Mouse (Mus musculus) limb, embryonic 13.5 days (tissue): ENCODE measurements around the gene Ptgir. TPM values are rescaled to one million over a fixed set of nuclear protein-coding genes. Genes with fewer than 3 reads are reported as not detected.

ENCODE experiments used
- ATAC-seq: fragments of 200-750 bp; cut with Nextera tagmentation; 2 replicates; pipeline ENCODE4 v1.8.0; 2017; ENCODE audit warnings: low read depth, moderate number of reproducible peaks, moderate TSS enrichment; ENCODE audit not compliant: low FRiP score
- H3K27ac ChIP-seq: fragments of 300-500 bp; sonication (generic); 2 replicates; pipeline ENCODE4 v1.5.1; 2015; ENCODE audit warnings: inconsistent platforms, mild to moderate bottlenecking, moderate library complexity
- H3K27me3 ChIP-seq: fragments of 300-500 bp; sonication (generic); 2 replicates; pipeline ENCODE4 v1.6.1; 2015; ENCODE audit warnings: mild to moderate bottlenecking, inconsistent platforms
- H3K36me3 ChIP-seq: fragments of 300-500 bp; sonication (generic); 2 replicates; pipeline ENCODE4 v1.6.1; 2015; ENCODE audit warnings: inconsistent platforms, mild to moderate bottlenecking, moderate library complexity
- H3K4me1 ChIP-seq: fragments of 300-500 bp; sonication (generic); 2 replicates; pipeline ENCODE4 v1.6.1; 2015; ENCODE audit warnings: inconsistent platforms
- H3K4me2 ChIP-seq: fragments of 300-500 bp; sonication (generic); replicated peaks from 2 replicates; pipeline ENCODE4 v1.6.1; 2015; ENCODE audit warnings: inconsistent platforms, mild to moderate bottlenecking, moderate library complexity
- H3K4me3 ChIP-seq: fragments of 300-500 bp; sonication (generic); 2 replicates; pipeline ENCODE4 v1.5.1; 2015; ENCODE audit warnings: moderate library complexity, mild to moderate bottlenecking, inconsistent platforms
- H3K9ac ChIP-seq: fragments of 300-500 bp; sonication (generic); 2 replicates; pipeline ENCODE4 v1.6.1; 2015; ENCODE audit warnings: mild to moderate bottlenecking, inconsistent platforms
- H3K9me3 ChIP-seq: fragments of 300-500 bp; sonication (generic); 2 replicates; pipeline ENCODE4 v1.6.1; 2016; ENCODE audit warnings: inconsistent platforms
- WGBS: fragments of 180-500 bp; shearing (Covaris S2); methylation state at CpG from one replicate; pipeline ENCODE4 v1.1.7; 2015; 5-methylcytosine and 5-hydroxymethylcytosine counted together
- polyA plus RNA-seq: library from polyadenylated mRNA; unstranded; fragments of >200 nt; fragmentation: Nextera tagmentation; extraction: Ambion mirVana; gene quantifications from 2 replicates; pipeline ENCODE4 v1.2.1, GENCODE M21; 2015

Ptgir gene
- polyA plus RNA-seq, 1 experiment from 2014 or later: 2.0 TPM

GRCm38 (mm10) chr7:16919395-16920149, 13.3 kb downstream of the Ptgir start:
- peak overlapping the region; percentile 58; the same call in 1 of the 2 replicates for H3K27ac ChIP-seq
- no peaks in the 10 kb centered on the region for H3K9me3 ChIP-seq
- 0 out of 2 replicates have a peak overlapping the region, but pooled peaks have one; percentile 5 for H3K4me3 ChIP-seq
- H3K27me3 ChIP-seq: no peaks in the 10 kb centered on the region
- H3K36me3 ChIP-seq: peaks cover 53% of the 10 kb centered on the region
- peak overlapping the region; percentile 43 for H3K4me2 ChIP-seq
- peaks cover 39% of the 10 kb centered on the region for H3K4me1 ChIP-seq
- ATAC-seq: no peak
- WGBS: 79% methylated on average over 13 of the region's 13 CpGs
- H3K9ac ChIP-seq: peak overlapping the region; percentile 57

GRCm38 (mm10) chr7:16920150-16920579, 13.9 kb downstream of the Ptgir start:
- 0 out of 2 replicates have a peak overlapping the region, but pooled peaks have one; percentile 5 for H3K4me3 ChIP-seq
- H3K4me2 ChIP-seq: peak overlapping the region; percentile 43
- peak overlapping the region; percentile 57; the same call in 1 of the 2 replicates for H3K9ac ChIP-seq
- no peaks in the 10 kb centered on the region for H3K27me3 ChIP-seq
- H3K4me1 ChIP-seq: peaks cover 39% of the 10 kb centered on the region
- no peaks in the 10 kb centered on the region for H3K9me3 ChIP-seq
- WGBS: 69% methylated on average over 7 of the region's 7 CpGs
- H3K27ac ChIP-seq: peak overlapping the region; percentile 58; the same call in 1 of the 2 replicates
- ATAC-seq: no peak
- H3K36me3 ChIP-seq: peaks cover 48% of the 10 kb centered on the region

- no peaks in the 10 kb centered on the region for H3K27me3 ChIP-seq
- peak overlapping the region; percentile 93 for H3K4me2 ChIP-seq
- peak overlapping the region; percentile 93 for H3K9ac ChIP-seq
- H3K36me3 ChIP-seq: peaks cover 39% of the 10 kb centered on the region
- WGBS: 37% methylated on average over 21 of the region's 21 CpGs
- H3K27ac ChIP-seq: peak overlapping the region; percentile 90
- H3K9me3 ChIP-seq: no peaks in the 10 kb centered on the region
- peak overlapping the region; percentile 75 for H3K4me3 ChIP-seq
- H3K4me1 ChIP-seq: peaks cover 39% of the 10 kb centered on the region
- no peak for ATAC-seq
Measured at GRCm38 (mm10) chr7:16920818-16921791, 14.8 kb downstream of the Ptgir start.

- H3K36me3 ChIP-seq: peaks cover 31% of the 10 kb centered on the region
- no peak for ATAC-seq
- peak overlapping the region; percentile 75 for H3K4me3 ChIP-seq
- no peaks in the 10 kb centered on the region for H3K27me3 ChIP-seq
- H3K9ac ChIP-seq: peak overlapping the region; percentile 93
- 47% methylated on average over 6 of the region's 6 CpGs for WGBS
- H3K4me1 ChIP-seq: peaks cover 39% of the 10 kb centered on the region
- H3K9me3 ChIP-seq: no peaks in the 10 kb centered on the region
- H3K27ac ChIP-seq: peak overlapping the region; percentile 90
- H3K4me2 ChIP-seq: peak overlapping the region; percentile 93
Measured at GRCm38 (mm10) chr7:16921881-16922335, 15.6 kb downstream of the Ptgir start.

- Histone ChIP-seq H3K4me1 (peaks cover 39% of the 10 kb centered on the region), H3K4me3 (peak overlapping the region; percentile 75), H3K36me3 (peaks cover 25% of the 10 kb centered on the region), H3K27me3 (no peaks in the 10 kb centered on the region), H3K9ac (peak overlapping the region; percentile 93), H3K4me2 (peak overlapping the region; percentile 93), H3K27ac (peak overlapping the region; percentile 90), H3K9me3 (no peaks in the 10 kb centered on the region)
- ATAC-seq: no peak
- 56% methylated on average over 10 of the region's 10 CpGs for whole genome bisulfite sequencing
Measured at GRCm38 (mm10) chr7:16922360-16922973, 16.2 kb downstream of the Ptgir start.

GRCm38 (mm10) chr7:16923283-16924036, 17.2 kb downstream of the Ptgir start:
- Histone ChIP-seq H3K9me3 (no peaks in the 10 kb centered on the region), H3K4me2 (peak overlapping the region; percentile 93), H3K4me3 (peak overlapping the region; percentile 75), H3K9ac (peak overlapping the region; percentile 93), H3K27me3 (no peaks in the 10 kb centered on the region), H3K27ac (peak overlapping the region; percentile 90), H3K36me3 (peaks cover 16% of the 10 kb centered on the region), H3K4me1 (peaks cover 39% of the 10 kb centered on the region)
- WGBS: under 1% methylated on average over 57 of the region's 57 CpGs
- ATAC-seq: no peak

GRCm38 (mm10) chr7:16924037-16924834, 17.9 kb downstream of the Ptgir start, which contains the start of gene Calm3:
Gene Calm3 (minus strand): TSS chr7:16924114.
- Histone ChIP-seq H3K9ac (peak within 1 kb of the TSS; percentile 93), H3K36me3 (peaks cover 8% of the 10 kb centered on the region), H3K4me1 (peaks cover 38% of the 10 kb centered on the region), H3K9me3 (no peaks in the 10 kb centered on the region), H3K27me3 (no peaks in the 10 kb centered on the region), H3K27ac (peak within 1 kb of the TSS; percentile 95), H3K4me2 (peak within 1 kb of the TSS; percentile 93), H3K4me3 (peak within 1 kb of the TSS; percentile 75)
- ATAC-seq: peak; percentile 93
- 3% methylated on average over 62 of the region's 64 CpGs for WGBS

GRCm38 (mm10) chr7:16928341-16928740, 22.1 kb downstream of the Ptgir start:
- Histone ChIP-seq H3K27me3 (no peaks in the 10 kb centered on the region), H3K9ac (no peak overlapping the region), H3K36me3 (no peaks in the 10 kb centered on the region), H3K9me3 (no peaks in the 10 kb centered on the region), H3K27ac (no peak overlapping the region), H3K4me2 (no peak overlapping the region), H3K4me1 (0 out of 2 replicates have a peak, but pooled peaks cover 3% of the 10 kb centered on the region), H3K4me3 (no peak overlapping the region)
- WGBS: 46% methylated on average over 2 of the region's 2 CpGs
- no peak for ATAC-seq

- Histone ChIP-seq H3K36me3 (no peaks in the 10 kb centered on the region), H3K9me3 (no peaks in the 10 kb centered on the region), H3K4me2 (no peak overlapping the region), H3K4me1 (0 out of 2 replicates have a peak, but pooled peaks cover 3% of the 10 kb centered on the region), H3K4me3 (no peak overlapping the region), H3K27me3 (no peaks in the 10 kb centered on the region), H3K27ac (no peak overlapping the region), H3K9ac (no peak overlapping the region)
- ATAC-seq: no peak
- 12% methylated on average over 1 of the region's 1 CpGs for WGBS
Measured at GRCm38 (mm10) chr7:16930850-16931249, 24.6 kb downstream of the Ptgir start.

GRCm38 (mm10) chr7:16931968-16932627, 25.8 kb downstream of the Ptgir start:
- WGBS: 18% methylated on average over 14 of the region's 14 CpGs
- Histone ChIP-seq H3K4me1 (0 out of 2 replicates have a peak, but pooled peaks cover 3% of the 10 kb centered on the region), H3K27ac (no peak overlapping the region), H3K9me3 (no peaks in the 10 kb centered on the region), H3K9ac (no peak overlapping the region), H3K36me3 (no peaks in the 10 kb centered on the region), H3K4me3 (no peak overlapping the region), H3K27me3 (no peaks in the 10 kb centered on the region), H3K4me2 (no peak overlapping the region)
- peak; percentile 74 for ATAC-seq
